Mouse (Mus musculus) WW6 (cell line): ENCODE data around the gene Kdm6b.

Experiments used
- DNase-seq: peaks from one replicate; pipeline ENCODE4 v3.0.0-alpha.2; 2013; ENCODE audit warnings: low read depth, low spot score

Gene Kdm6b

DNA sequence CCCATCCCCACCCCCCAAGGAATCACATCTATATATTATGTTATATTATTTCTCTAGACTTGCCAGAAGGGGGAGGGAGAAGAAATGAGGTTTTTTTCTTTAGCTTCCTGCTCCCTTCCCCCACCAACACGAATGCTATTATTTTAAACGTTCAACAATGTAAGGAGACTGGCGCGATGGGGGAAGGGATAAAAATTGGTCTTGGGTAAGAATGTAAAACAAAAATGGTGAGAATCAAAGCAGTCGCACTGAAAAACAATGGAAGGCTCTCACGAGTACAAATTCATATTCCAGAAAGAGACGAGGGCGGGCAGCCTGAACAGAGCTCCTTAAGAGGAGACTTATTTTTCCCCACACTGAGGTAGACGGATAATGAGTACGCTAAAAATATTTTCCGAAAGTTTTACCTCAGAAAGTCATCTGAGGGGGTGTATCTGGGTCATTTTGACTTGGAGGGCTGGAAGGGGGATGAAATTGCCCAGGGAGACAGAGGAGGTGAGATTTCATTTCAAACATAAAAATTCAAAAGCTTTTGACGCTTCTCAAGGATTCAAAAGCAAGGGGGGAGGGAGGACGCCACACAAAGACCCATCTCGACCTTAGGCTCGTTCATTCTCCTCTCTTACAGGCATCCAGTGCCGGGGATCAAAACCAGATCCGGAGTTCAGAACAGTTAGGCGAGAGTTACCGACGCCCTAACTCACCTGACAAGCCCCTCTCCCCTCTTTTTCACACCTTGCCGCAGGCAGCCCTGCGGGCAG is 46.4 kb downstream of the Kdm6b start:
- no peak for DNase-seq

DNA sequence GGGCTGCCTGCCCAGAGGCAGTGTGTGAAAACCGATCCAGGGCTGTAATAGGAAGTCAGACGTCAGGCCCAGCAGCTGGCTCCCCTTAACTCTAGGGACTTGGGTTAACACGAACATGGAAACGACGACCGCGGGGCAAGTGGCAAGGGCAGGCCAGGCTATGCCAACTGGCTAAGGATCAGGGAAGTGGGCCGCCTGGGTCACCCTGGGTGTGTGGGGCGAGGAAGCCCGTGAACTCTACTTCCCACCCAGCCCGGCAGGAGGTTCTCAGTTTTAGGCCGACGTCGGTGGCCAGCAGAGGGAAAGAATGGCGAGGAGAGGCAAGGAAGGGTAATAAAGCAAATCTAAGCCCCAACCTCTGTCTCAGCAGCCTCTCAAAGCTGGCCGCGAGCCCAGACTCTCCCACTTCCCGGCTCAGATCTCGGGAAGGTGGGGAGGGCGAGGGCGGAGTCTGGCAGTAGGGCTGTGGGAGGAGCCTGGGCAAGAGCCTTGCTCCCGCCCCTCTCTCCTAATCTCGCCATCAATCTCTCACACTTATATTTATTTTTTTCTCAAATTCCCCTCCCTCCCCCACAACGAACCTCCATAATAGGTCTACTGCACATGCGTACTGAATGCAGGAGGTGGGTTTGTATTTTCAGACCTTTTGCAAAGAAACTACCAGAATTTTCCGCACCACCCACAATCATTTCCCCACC is 47.2 kb downstream of the Kdm6b start:
- no peak for DNase-seq

- no peak for DNase-seq
Measured at GRCm38 (mm10) chr11:69365722-69366121, 47.8 kb downstream of the Kdm6b start.

- DNase-seq, result no peak
Measured at GRCm38 (mm10) chr11:69364910-69365309, 48.6 kb downstream of the Kdm6b start.

DNA sequence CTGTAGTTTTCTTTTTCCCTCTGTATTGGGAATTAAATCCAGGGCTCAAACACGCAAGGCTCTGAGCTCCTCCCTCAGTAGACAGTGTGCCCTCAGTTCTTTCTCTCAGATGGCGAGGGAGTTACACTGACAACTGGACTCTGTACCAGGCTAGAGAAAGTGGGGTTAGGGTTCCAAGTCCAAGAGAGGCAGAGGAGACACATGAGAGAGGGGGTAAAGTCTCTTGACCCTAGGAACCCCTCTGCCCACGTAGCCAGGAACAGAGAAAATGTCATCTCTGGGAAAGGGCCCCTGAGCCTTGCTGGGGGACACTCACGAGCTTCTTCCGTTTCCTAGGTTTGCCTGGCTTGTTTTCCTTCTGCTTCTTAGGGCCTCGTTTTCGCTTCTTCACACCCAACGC is 49.1 kb downstream of the Kdm6b start:
- DNase-seq, result no peak

GRCm38 (mm10) chr11:69362479-69362878 is 51.0 kb downstream of the Kdm6b start:
- no peak for DNase-seq

- no peak for DNase-seq
Measured at GRCm38 (mm10) chr11:69362021-69362420, 51.5 kb downstream of the Kdm6b start.

DNA sequence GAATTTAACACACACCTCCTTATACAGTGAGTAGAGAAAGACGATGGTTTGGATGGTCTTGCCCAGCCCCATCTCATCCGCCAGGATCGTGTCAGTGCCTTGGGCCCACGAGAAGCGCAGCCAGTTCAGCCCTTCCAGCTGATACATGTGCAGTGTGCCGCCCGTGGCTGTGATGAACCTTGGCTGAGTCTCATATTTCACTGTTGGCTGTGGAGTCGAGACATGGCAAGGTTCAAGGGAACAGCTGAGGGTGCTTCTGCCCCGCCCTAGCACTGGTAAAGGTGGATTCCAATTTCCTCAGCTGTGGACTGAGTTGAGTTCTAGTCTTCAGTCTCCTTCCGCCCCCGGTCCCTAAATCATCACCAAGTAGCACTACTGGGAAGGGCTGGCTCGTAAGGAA is 55.8 kb downstream of the Kdm6b start:
- no peak for DNase-seq

GRCm38 (mm10) chr11:69356544-69356943 is 56.9 kb downstream of the Kdm6b start:
- DNase-seq, result no peak
